Mouse (Mus musculus) G1E (cell line): ENCODE measurements at regions not wholly inside any gene's neighbourhood (a gene's known extent, or its start where the extent isn't known, plus 50 kb on each side); places are given as distances from the start of the nearest gene placed in this dataset.

Experiments
- CTCF ChIP-seq: IDR thresholded peaks from 2 replicates; pipeline ENCODE4 v1.5.1; 2012; ENCODE audit warnings: low read depth, low read length, inconsistent platforms, mixed read lengths
- GATA1 ChIP-seq: IDR thresholded peaks from 2 replicates; pipeline ENCODE4 v1.6.1; 2012; ENCODE audit warnings: borderline replicate concordance, low read length, inconsistent platforms, mixed read lengths
- POLR2AphosphoS5 ChIP-seq: IDR thresholded peaks from 2 replicates; pipeline ENCODE4 v1.6.1; 2012; ENCODE audit warnings: low read depth, low read length, inconsistent platforms; ENCODE audit not compliant: insufficient replicate concordance
- TAL1 ChIP-seq: conservative IDR thresholded peaks from 2 replicates; pipeline ENCODE4 v1.6.1; 2012; ENCODE audit warnings: low read depth, low read length, inconsistent platforms, mixed read lengths

GRCm38 (mm10) chr13:5022439-5022838, 413.5 kb upstream of the Akr1e1 start:
- TF ChIP-seq CTCF (no peak), POLR2AphosphoS5 (no peak), TAL1 (no peak), GATA1 (no peak)
